Mouse (Mus musculus) heart, embryonic 16.5 days (tissue): ENCODE data around the gene Plekha4. TPM values are rescaled to one million over a fixed set of nuclear protein-coding genes. Genes with fewer than 3 reads are reported as not detected.
A peak's percentile ranks its signal among the peaks of the same experiment; 100 is the strongest.

ENCODE experiments used
- ATAC-seq: fragments of 200-750 bp; cut with Nextera tagmentation; replicated peaks from 2 replicates; pipeline ENCODE4 v1.8.0; 2017; ENCODE audit warnings: moderate number of reproducible peaks; ENCODE audit not compliant: insufficient read depth, low FRiP score; ENCODE audit errors: extremely low read depth
- H3K27ac ChIP-seq: fragments of 300-500 bp; sonication (generic); 2 replicates; pipeline ENCODE4 v1.5.1; 2014; ENCODE audit warnings: mild to moderate bottlenecking, low read length, control low read depth, moderate library complexity
- H3K27me3 ChIP-seq: fragments of 300-500 bp; sonication (generic); 2 replicates; pipeline ENCODE4 v1.6.1; 2014; ENCODE audit warnings: low read length, mixed read lengths; ENCODE audit not compliant: control insufficient read depth, insufficient read depth
- H3K36me3 ChIP-seq: fragments of 300-500 bp; sonication (generic); 2 replicates; pipeline ENCODE4 v1.6.1; 2014; ENCODE audit not compliant: control insufficient read depth, insufficient read depth
- H3K4me1 ChIP-seq: fragments of 300-500 bp; sonication (generic); 2 replicates; pipeline ENCODE4 v1.6.1; 2014; ENCODE audit warnings: low read length, mixed read lengths; ENCODE audit not compliant: control insufficient read depth, insufficient read depth
- H3K4me2 ChIP-seq: fragments of 300-500 bp; sonication (generic); 2 replicates; pipeline ENCODE4 v1.6.1; 2014; ENCODE audit warnings: low read depth, mild to moderate bottlenecking, control low read depth, low read length
- H3K4me3 ChIP-seq: fragments of 300-500 bp; sonication (generic); 2 replicates; pipeline ENCODE4 v1.5.1; 2014; ENCODE audit warnings: mild to moderate bottlenecking, control low read depth, low read length
- H3K9ac ChIP-seq: fragments of 300-500 bp; sonication (generic); 2 replicates; pipeline ENCODE4 v1.6.1; 2014; ENCODE audit warnings: low read length, control low read depth
- H3K9me3 ChIP-seq: fragments of 300-500 bp; sonication (generic); replicated peaks from 2 replicates; pipeline ENCODE4 v1.6.1; 2016; ENCODE audit warnings: low read length; ENCODE audit not compliant: control insufficient read depth
- WGBS: fragments of 180-500 bp; shearing (Covaris S2); extraction: QIAGEN DNeasy Blood & Tissue Kit; methylation state at CpG from one replicate; pipeline ENCODE4 v1.1.7; 2014; 5-methylcytosine and 5-hydroxymethylcytosine counted together
- polyA plus RNA-seq: library from polyadenylated mRNA; unstranded; fragments of >200 nt; fragmentation: Nextera tagmentation; extraction: Ambion mirVana; gene quantifications from 2 replicates; pipeline ENCODE4 v1.2.1, GENCODE M21; 2015

Plekha4 gene
- polyA plus RNA-seq, 1 experiment from 2014 or later: 1.3 TPM

- H3K4me3 ChIP-seq: no peak within 1 kb of the TSS
- H3K27ac ChIP-seq: no peak within 1 kb of the TSS
- 81% methylated on average over 12 of the region's 12 CpGs for WGBS
- no peak for ATAC-seq
- no peak within 1 kb of the TSS for H3K9ac ChIP-seq
- H3K9me3 ChIP-seq: no peaks in the 10 kb centered on the region
- no peaks in the 10 kb centered on the region for H3K27me3 ChIP-seq
- H3K4me2 ChIP-seq: no peak within 1 kb of the TSS
- peaks cover 9% of the 10 kb centered on the region; the same call in 1 of the 2 replicates for H3K4me1 ChIP-seq
- H3K36me3 ChIP-seq: no peaks in the 10 kb centered on the region
Measured at GRCm38 (mm10) chr7:45486761-45487415, 39.2 kb upstream of the Plekha4 start, which contains the start of gene Gm45808. Gene Gm45808, minus strand, starts transcription at chr7:45486811.

- H3K4me3 ChIP-seq: peak overlapping the region; percentile 57
- H3K36me3 ChIP-seq: no peaks in the 10 kb centered on the region; the same call in 1 of the 2 replicates
- H3K27me3 ChIP-seq: no peaks in the 10 kb centered on the region
- H3K9ac ChIP-seq: peak overlapping the region; percentile 72; the same call in 1 of the 2 replicates
- no peak overlapping the region for H3K27ac ChIP-seq
- WGBS: 56% methylated on average over 11 of the region's 11 CpGs
- peaks cover 9% of the 10 kb centered on the region; the same call in 1 of the 2 replicates for H3K4me1 ChIP-seq
- ATAC-seq: 0 out of 2 replicates have a peak, but pooled peaks have one; percentile 23
- no peaks in the 10 kb centered on the region for H3K9me3 ChIP-seq
- peak overlapping the region; percentile 77 for H3K4me2 ChIP-seq
Measured at GRCm38 (mm10) chr7:45487861-45488292, 38.3 kb upstream of the Plekha4 start.

- ATAC-seq: peak; percentile 64
- WGBS: 10% methylated on average over 38 of the region's 38 CpGs
- peaks cover 9% of the 10 kb centered on the region; the same call in 1 of the 2 replicates for H3K4me1 ChIP-seq
- peak within 1 kb of the TSS; percentile 72 for H3K9ac ChIP-seq
- H3K27me3 ChIP-seq: no peaks in the 10 kb centered on the region
- peaks cover 7% of the 10 kb centered on the region for H3K36me3 ChIP-seq
- H3K27ac ChIP-seq: peak within 1 kb of the TSS; percentile 61
- H3K4me3 ChIP-seq: peak within 1 kb of the TSS; percentile 57
- peak within 1 kb of the TSS; percentile 77 for H3K4me2 ChIP-seq
- H3K9me3 ChIP-seq: no peaks in the 10 kb centered on the region
Measured at GRCm38 (mm10) chr7:45488293-45489204, 37.6 kb upstream of the Plekha4 start, which contains the start of gene Dhdh. Gene Dhdh, minus strand, starts transcription at chr7:45488805.

- ATAC-seq: no peak
- Histone ChIP-seq H3K4me3 (no peak overlapping the region), H3K27me3 (no peaks in the 10 kb centered on the region), H3K36me3 (peaks cover 17% of the 10 kb centered on the region), H3K4me1 (peaks cover 9% of the 10 kb centered on the region; the same call in 1 of the 2 replicates), H3K4me2 (no peak overlapping the region), H3K27ac (no peak overlapping the region), H3K9ac (no peak overlapping the region), H3K9me3 (no peaks in the 10 kb centered on the region)
- 59% methylated on average over 7 of the region's 7 CpGs for WGBS
Measured at GRCm38 (mm10) chr7:45489578-45489977, 36.6 kb upstream of the Plekha4 start.

- Histone ChIP-seq H3K27me3 (no peaks in the 10 kb centered on the region), H3K4me1 (peaks cover 9% of the 10 kb centered on the region; the same call in 1 of the 2 replicates), H3K4me2 (no peak overlapping the region; the same call in 1 of the 2 replicates), H3K9ac (0 out of 2 replicates have a peak overlapping the region, but pooled peaks have one; percentile 5), H3K27ac (no peak overlapping the region), H3K4me3 (no peak overlapping the region), H3K9me3 (no peaks in the 10 kb centered on the region), H3K36me3 (peaks cover 23% of the 10 kb centered on the region)
- WGBS: 35% methylated on average over 9 of the region's 9 CpGs
- no peak for ATAC-seq
Measured at GRCm38 (mm10) chr7:45490822-45491221, 35.3 kb upstream of the Plekha4 start.

GRCm38 (mm10) chr7:45491264-45491663, 34.9 kb upstream of the Plekha4 start:
- Histone ChIP-seq H3K9ac (0 out of 2 replicates have a peak overlapping the region, but pooled peaks have one; percentile 5), H3K36me3 (peaks cover 23% of the 10 kb centered on the region), H3K4me1 (peaks cover 9% of the 10 kb centered on the region; the same call in 1 of the 2 replicates), H3K4me3 (no peak overlapping the region), H3K27me3 (no peaks in the 10 kb centered on the region), H3K27ac (no peak overlapping the region), H3K9me3 (no peaks in the 10 kb centered on the region), H3K4me2 (no peak overlapping the region; the same call in 1 of the 2 replicates)
- no peak for ATAC-seq
- 22% methylated on average over 3 of the region's 3 CpGs for WGBS

GRCm38 (mm10) chr7:45492225-45492844, 33.8 kb upstream of the Plekha4 start:
- H3K9me3 ChIP-seq: no peaks in the 10 kb centered on the region
- peaks cover 9% of the 10 kb centered on the region; the same call in 1 of the 2 replicates for H3K4me1 ChIP-seq
- no peak overlapping the region for H3K4me3 ChIP-seq
- no peak overlapping the region for H3K27ac ChIP-seq
- H3K36me3 ChIP-seq: peaks cover 27% of the 10 kb centered on the region
- WGBS: 92% methylated on average over 8 of the region's 8 CpGs
- no peak for ATAC-seq
- no peaks in the 10 kb centered on the region for H3K27me3 ChIP-seq
- H3K4me2 ChIP-seq: no peak overlapping the region
- H3K9ac ChIP-seq: no peak overlapping the region

- Histone ChIP-seq H3K4me2 (no peak overlapping the region), H3K27me3 (no peaks in the 10 kb centered on the region), H3K4me1 (peaks cover 9% of the 10 kb centered on the region; the same call in 1 of the 2 replicates), H3K27ac (no peak overlapping the region; the same call in 1 of the 2 replicates), H3K4me3 (no peak overlapping the region), H3K36me3 (peaks cover 31% of the 10 kb centered on the region), H3K9me3 (no peaks in the 10 kb centered on the region), H3K9ac (no peak overlapping the region)
- WGBS: 83% methylated on average over 5 of the region's 5 CpGs
- ATAC-seq: no peak; the same call in 1 of the 2 replicates
Measured at GRCm38 (mm10) chr7:45492951-45493350, 33.2 kb upstream of the Plekha4 start.
